Mouse (Mus musculus) embryonic facial prominence, embryonic 10.5 days (tissue): ENCODE results near the gene Vps37c. TPM values are rescaled to one million over a fixed set of nuclear protein-coding genes. Genes with fewer than 3 reads are reported as not detected.

Experiments used
- DNase-seq: peaks from one replicate; pipeline ENCODE4 v3.0.0-alpha.2; 2017; ENCODE audit warnings: low spot score
- H3K27ac ChIP-seq: fragments of 300-500 bp; sonication (generic); replicated peaks from 2 replicates; pipeline ENCODE4 v1.5.1; 2016; ENCODE audit warnings: mild to moderate bottlenecking
- H3K27me3 ChIP-seq: fragments of 300-500 bp; sonication (generic); replicated peaks from 2 replicates; pipeline ENCODE4 v1.6.1; 2016; ENCODE audit warnings: low read depth, mild to moderate bottlenecking; ENCODE audit not compliant: poor library complexity, severe bottlenecking
- H3K36me3 ChIP-seq: fragments of 300-500 bp; sonication (generic); replicated peaks from 2 replicates; pipeline ENCODE4 v1.6.1; 2016; ENCODE audit warnings: mild to moderate bottlenecking, moderate library complexity
- H3K4me1 ChIP-seq: fragments of 300-500 bp; sonication (generic); 2 replicates; pipeline ENCODE4 v1.6.1; 2016
- H3K4me3 ChIP-seq: fragments of 300-500 bp; sonication (generic); 2 replicates; pipeline ENCODE4 v1.5.1; 2016; ENCODE audit warnings: mild to moderate bottlenecking, moderate library complexity
- H3K9me3 ChIP-seq: fragments of 300-500 bp; sonication (generic); 2 replicates; pipeline ENCODE4 v1.6.1; 2016; ENCODE audit warnings: mild to moderate bottlenecking
- WGBS: fragments of 180-500 bp; shearing (Covaris S2); methylation state at CpG from one replicate; pipeline ENCODE4 v1.1.7; 2016; 5-methylcytosine and 5-hydroxymethylcytosine counted together
- polyA plus RNA-seq: library from polyadenylated mRNA; unstranded; fragments of >200 nt; fragmentation: Nextera tagmentation; extraction: Ambion mirVana; gene quantifications from 2 replicates; pipeline ENCODE4 v1.2.1, GENCODE M21; 2016

The Vps37c gene
- polyA plus RNA-seq, 1 experiment from 2014 or later = 40.8 TPM

- H3K4me1 ChIP-seq = peaks cover 14% of the 10 kb centered on the region
- no peak for DNase-seq
- H3K27me3 ChIP-seq = no peaks in the 10 kb centered on the region
- H3K9me3 ChIP-seq = no peaks in the 10 kb centered on the region
- H3K27ac ChIP-seq = no peak overlapping the region
- WGBS = 88% methylated on average over 6 of the region's 6 CpGs
- no peaks in the 10 kb centered on the region for H3K36me3 ChIP-seq
- no peak overlapping the region for H3K4me3 ChIP-seq
Measured at GRCm38 (mm10) chr19:10738038-10738437, 49.5 kb downstream of the Vps37c start.

- Histone ChIP-seq H3K27ac (no peak within 1 kb of the TSS), H3K9me3 (no peaks in the 10 kb centered on the region), H3K4me1 (peaks cover 14% of the 10 kb centered on the region), H3K36me3 (no peaks in the 10 kb centered on the region), H3K4me3 (no peak within 1 kb of the TSS), H3K27me3 (no peaks in the 10 kb centered on the region)
- WGBS = 75% methylated on average over 4 of the region's 4 CpGs
- DNase-seq = no peak
Measured at GRCm38 (mm10) chr19:10738811-10739210, 50.3 kb downstream of the Vps37c start, which contains the start of gene Cd5. TSS of gene Cd5 (minus strand) at chr19:10739002.

GRCm38 (mm10) chr19:10739916-10740315 is 51.4 kb downstream of the Vps37c start:
- no peaks in the 10 kb centered on the region for H3K36me3 ChIP-seq
- no peaks in the 10 kb centered on the region for H3K9me3 ChIP-seq
- H3K27me3 ChIP-seq = no peaks in the 10 kb centered on the region
- WGBS = 92% methylated on average over 4 of the region's 4 CpGs
- H3K4me3 ChIP-seq = no peak overlapping the region
- DNase-seq = no peak
- peaks cover 14% of the 10 kb centered on the region for H3K4me1 ChIP-seq
- no peak overlapping the region for H3K27ac ChIP-seq

- Histone ChIP-seq H3K36me3 (no peaks in the 10 kb centered on the region), H3K27ac (peak overlapping the region; percentile 16; the same call in 1 of the 2 replicates), H3K4me3 (no peak overlapping the region), H3K27me3 (no peaks in the 10 kb centered on the region), H3K4me1 (peaks cover 14% of the 10 kb centered on the region), H3K9me3 (no peaks in the 10 kb centered on the region)
- 40% methylated on average over 11 of the region's 11 CpGs for WGBS
- DNase-seq = peak; percentile 46
Measured at GRCm38 (mm10) chr19:10740641-10741440, 52.3 kb downstream of the Vps37c start.

- no peak overlapping the region for H3K4me3 ChIP-seq
- DNase-seq = no peak
- peaks cover 14% of the 10 kb centered on the region for H3K4me1 ChIP-seq
- H3K36me3 ChIP-seq = no peaks in the 10 kb centered on the region
- H3K27me3 ChIP-seq = no peaks in the 10 kb centered on the region
- H3K27ac ChIP-seq = no peak overlapping the region
- H3K9me3 ChIP-seq = no peaks in the 10 kb centered on the region
- WGBS = 82% methylated on average over 6 of the region's 6 CpGs
Measured at GRCm38 (mm10) chr19:10742145-10742544, 53.6 kb downstream of the Vps37c start.

GRCm38 (mm10) chr19:10742565-10742964 is 54.0 kb downstream of the Vps37c start:
- H3K27me3 ChIP-seq = no peaks in the 10 kb centered on the region
- H3K9me3 ChIP-seq = no peaks in the 10 kb centered on the region
- H3K4me1 ChIP-seq = peaks cover 14% of the 10 kb centered on the region
- no peaks in the 10 kb centered on the region for H3K36me3 ChIP-seq
- no peak overlapping the region for H3K27ac ChIP-seq
- DNase-seq = no peak
- no peak overlapping the region for H3K4me3 ChIP-seq
- WGBS = 74% methylated on average over 3 of the region's 3 CpGs

- WGBS = 82% methylated on average over 7 of the region's 7 CpGs
- Histone ChIP-seq H3K27ac (no peak overlapping the region), H3K27me3 (no peaks in the 10 kb centered on the region), H3K36me3 (no peaks in the 10 kb centered on the region), H3K4me1 (peaks cover 3% of the 10 kb centered on the region; the same call in 1 of the 2 replicates), H3K4me3 (no peak overlapping the region), H3K9me3 (no peaks in the 10 kb centered on the region)
- DNase-seq = no peak
Measured at GRCm38 (mm10) chr19:10747182-10747581, 58.6 kb downstream of the Vps37c start.

- DNase-seq = no peak
Measured at GRCm38 (mm10) chr19:10747718-10748117, 59.2 kb downstream of the Vps37c start.

GRCm38 (mm10) chr19:10748401-10749102 is 60.0 kb downstream of the Vps37c start:
- no peak overlapping the region for H3K27ac ChIP-seq

More at GRCm38 (mm10) chr19:10747718-10748117, 59.2 kb downstream of the Vps37c start:
- H3K27me3 ChIP-seq = no peaks in the 10 kb centered on the region
- H3K9me3 ChIP-seq = no peaks in the 10 kb centered on the region
- no peaks in the 10 kb centered on the region for H3K4me1 ChIP-seq
- H3K27ac ChIP-seq = no peak overlapping the region
- H3K36me3 ChIP-seq = no peaks in the 10 kb centered on the region
- WGBS = 88% methylated on average over 6 of the region's 6 CpGs
- H3K4me3 ChIP-seq = no peak overlapping the region

GRCm38 (mm10) chr19:10749295-10749694 is 60.8 kb downstream of the Vps37c start:
- Histone ChIP-seq H3K9me3 (no peaks in the 10 kb centered on the region), H3K27me3 (no peaks in the 10 kb centered on the region), H3K4me1 (no peaks in the 10 kb centered on the region), H3K36me3 (no peaks in the 10 kb centered on the region), H3K4me3 (no peak overlapping the region), H3K27ac (no peak overlapping the region)
- no peak for DNase-seq
- WGBS = 85% methylated on average over 6 of the region's 6 CpGs

More at GRCm38 (mm10) chr19:10748401-10749102, 60.0 kb downstream of the Vps37c start:
- no peaks in the 10 kb centered on the region for H3K9me3 ChIP-seq
- H3K4me3 ChIP-seq = no peak overlapping the region
- 56% methylated on average over 11 of the region's 11 CpGs for WGBS
- no peak for DNase-seq
- no peaks in the 10 kb centered on the region for H3K27me3 ChIP-seq
- H3K4me1 ChIP-seq = no peaks in the 10 kb centered on the region
- no peaks in the 10 kb centered on the region for H3K36me3 ChIP-seq

- no peaks in the 10 kb centered on the region for H3K27me3 ChIP-seq
- no peak overlapping the region for H3K4me3 ChIP-seq
- H3K27ac ChIP-seq = no peak overlapping the region
- H3K4me1 ChIP-seq = no peaks in the 10 kb centered on the region
- 83% methylated on average over 6 of the region's 6 CpGs for WGBS
- no peaks in the 10 kb centered on the region for H3K36me3 ChIP-seq
- DNase-seq = no peak
- H3K9me3 ChIP-seq = no peaks in the 10 kb centered on the region
Measured at GRCm38 (mm10) chr19:10750161-10750560, 61.6 kb downstream of the Vps37c start.

GRCm38 (mm10) chr19:10751607-10752006 is 63.1 kb downstream of the Vps37c start:
- Histone ChIP-seq H3K9me3 (no peaks in the 10 kb centered on the region), H3K4me3 (no peak overlapping the region), H3K36me3 (no peaks in the 10 kb centered on the region), H3K27ac (no peak overlapping the region), H3K4me1 (no peaks in the 10 kb centered on the region), H3K27me3 (no peaks in the 10 kb centered on the region)
- no peak for DNase-seq
- 88% methylated on average over 1 of the region's 1 CpGs for WGBS

- Histone ChIP-seq H3K27me3 (no peaks in the 10 kb centered on the region), H3K9me3 (no peaks in the 10 kb centered on the region), H3K4me1 (no peaks in the 10 kb centered on the region), H3K4me3 (no peak overlapping the region), H3K27ac (no peak overlapping the region), H3K36me3 (no peaks in the 10 kb centered on the region)
- no peak for DNase-seq
- 89% methylated on average over 6 of the region's 6 CpGs for WGBS
Measured at GRCm38 (mm10) chr19:10752106-10752505, 63.6 kb downstream of the Vps37c start.
